Mouse (Mus musculus): ENCODE results near the gene Psmc5.

DNA sequence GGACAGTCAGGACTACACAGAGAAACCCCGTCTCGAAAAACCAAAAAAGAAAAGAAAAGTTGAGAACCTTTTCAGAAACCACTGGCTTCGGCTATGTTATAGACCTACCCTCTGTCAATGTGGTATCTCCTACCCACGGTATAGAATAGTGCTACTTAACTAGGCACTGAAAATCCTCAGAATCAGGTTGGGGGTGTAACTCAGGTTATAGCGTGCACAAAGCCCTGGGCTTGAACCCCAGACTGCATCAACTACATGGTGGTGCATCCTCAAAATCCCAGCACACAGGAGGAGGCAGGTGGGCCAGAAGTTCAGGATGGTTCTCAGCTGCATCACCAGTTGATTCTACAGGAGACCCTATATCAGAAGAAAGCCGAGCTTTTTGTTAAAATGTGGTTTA, 17.9 kb downstream of the Psmc5 start:
- TF ChIP-seq POLR2AphosphoS5 (IDR thresholded peaks at IDR 0.05; ENCODE audit: insufficient replicate concordance, low read depth, low read length) (no peak), CTCF (IDR thresholded peaks at IDR 0.05; ENCODE audit: low read depth, low read length) (no peak), TAL1 (conservative IDR thresholded peaks at IDR 0.05; ENCODE audit: low read depth, low read length) (no peak), GATA2 (IDR thresholded peaks at IDR 0.05; ENCODE audit: borderline replicate concordance, low read depth, low read length) (no peak)
